Mouse (Mus musculus): ENCODE measurements around the gene Utp11.

Utp11 gene

DNA sequence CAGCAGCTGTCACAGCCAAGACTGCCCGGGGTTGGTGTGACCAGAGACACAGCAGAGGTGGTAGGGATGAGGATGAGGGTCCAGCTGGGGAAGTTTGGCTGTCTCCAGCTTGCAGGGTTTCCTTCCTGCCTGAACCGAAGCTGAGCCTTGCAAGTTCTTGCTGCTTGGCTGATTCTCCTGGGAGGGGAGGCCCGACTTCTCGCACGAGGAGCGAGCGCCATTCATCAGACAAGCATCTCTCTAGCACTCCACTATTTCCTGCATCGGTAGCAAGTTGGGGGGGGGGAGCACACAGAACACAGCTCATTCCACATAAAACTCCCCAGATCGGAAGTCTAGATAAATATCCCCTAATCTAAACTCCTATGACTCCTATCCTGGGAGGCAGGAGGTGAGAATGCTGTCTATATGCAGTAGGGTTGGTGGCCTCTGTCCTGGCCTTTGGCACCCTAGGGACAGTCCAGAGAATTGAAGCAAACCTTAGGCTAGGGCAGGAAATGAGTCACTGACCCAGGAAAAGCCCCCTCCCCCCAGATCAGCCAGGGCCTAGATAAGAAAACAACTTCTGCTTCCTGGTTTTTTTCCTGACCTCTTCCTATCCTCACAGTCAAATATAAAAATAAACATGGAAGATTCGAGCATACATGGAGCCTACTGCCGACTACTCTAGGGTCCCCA, 11.5 kb upstream of the Utp11 start:
- no peak for DNase-seq (ENCODE audit: low spot score in 2 of 2)

DNA sequence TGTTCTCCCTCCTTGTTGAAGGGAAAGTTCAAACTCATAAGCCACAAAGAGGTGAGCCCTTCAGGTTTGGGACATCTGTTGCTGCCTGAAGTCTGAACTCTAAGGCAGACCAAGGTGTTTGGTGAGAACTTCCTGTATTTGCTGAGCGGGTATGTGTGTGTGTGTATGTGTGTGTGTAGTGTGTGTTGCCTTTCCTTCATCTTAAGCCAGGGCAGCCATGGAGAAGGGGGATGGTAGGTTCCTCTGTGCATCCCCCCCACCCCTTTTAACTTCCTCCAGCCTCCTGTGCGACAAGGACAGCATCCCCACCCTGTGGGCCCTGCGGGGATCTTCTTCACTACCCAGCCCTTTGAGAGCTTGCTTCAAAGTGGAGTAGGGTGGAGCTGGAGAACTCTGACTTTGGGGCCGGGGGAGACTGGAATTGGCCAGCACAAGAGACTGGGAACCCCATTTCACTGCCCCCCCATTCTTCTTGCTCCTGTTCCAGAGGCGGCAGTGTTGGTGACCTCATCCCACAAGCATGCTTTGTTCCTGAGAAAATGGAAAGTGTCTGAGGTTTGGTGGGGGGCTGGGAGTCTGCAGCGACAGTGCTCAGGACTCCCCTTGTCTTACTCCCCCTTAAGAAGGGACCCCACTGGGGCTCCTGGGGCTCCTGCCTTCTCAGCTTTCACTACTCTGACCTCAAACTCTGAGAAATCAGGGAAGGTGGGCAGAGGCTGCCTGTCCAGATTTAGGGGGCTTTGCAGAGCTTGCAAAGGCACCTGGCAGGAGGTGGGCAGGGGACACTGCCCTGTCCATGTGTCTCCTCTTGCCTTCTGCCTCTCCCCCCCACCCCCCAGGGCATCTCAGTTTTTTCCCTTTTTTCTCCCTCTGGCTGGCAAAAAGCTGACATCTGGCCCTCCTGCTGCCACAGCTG, 10.7 kb upstream of the Utp11 start:
- DNase-seq (ENCODE audit: low spot score in 2 of 2): no peak

DNA sequence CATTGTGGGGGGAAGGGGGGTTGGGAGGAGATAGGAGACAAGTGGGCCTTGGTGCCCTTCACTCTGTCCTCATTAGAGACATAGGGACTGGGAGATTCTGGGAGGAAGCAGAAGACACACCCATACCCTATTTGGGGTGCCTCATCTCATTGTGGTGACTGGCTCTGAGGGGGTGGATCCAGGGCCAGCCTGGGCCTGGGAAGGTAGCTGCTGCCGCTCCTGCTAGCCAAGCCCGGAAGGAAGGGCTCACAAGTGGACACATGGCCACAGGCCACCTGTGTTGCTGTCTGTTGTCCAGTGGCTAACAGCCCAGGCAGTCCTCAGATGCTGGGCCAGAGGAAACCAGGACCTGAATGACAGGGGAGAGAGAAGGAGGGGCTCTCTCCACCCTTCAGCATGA, 10.0 kb upstream of the Utp11 start:
- DNase-seq (ENCODE audit: low spot score in 2 of 2): no peak

DNA sequence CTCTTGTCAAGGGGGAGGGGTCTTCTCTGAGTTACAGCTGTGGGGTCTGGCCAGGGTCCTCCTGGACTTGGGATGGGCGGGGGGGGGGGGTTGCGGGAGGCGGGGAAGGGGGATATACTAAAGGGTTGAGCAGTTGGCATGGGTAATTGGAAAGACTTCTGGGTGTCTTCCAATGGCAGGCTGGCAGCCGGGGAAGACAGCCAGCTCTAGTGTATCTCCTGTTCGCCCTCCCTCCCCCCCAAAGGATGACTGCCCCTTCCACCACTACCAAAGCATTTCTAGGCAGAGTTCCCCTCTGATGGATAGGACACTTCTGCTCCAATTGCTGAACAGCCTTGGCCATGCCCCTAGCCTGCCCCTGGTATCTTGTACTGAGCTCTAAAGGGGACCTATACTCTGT, 8.5 kb upstream of the Utp11 start:
- no peak for DNase-seq (ENCODE audit: low spot score in 2 of 2)

DNA sequence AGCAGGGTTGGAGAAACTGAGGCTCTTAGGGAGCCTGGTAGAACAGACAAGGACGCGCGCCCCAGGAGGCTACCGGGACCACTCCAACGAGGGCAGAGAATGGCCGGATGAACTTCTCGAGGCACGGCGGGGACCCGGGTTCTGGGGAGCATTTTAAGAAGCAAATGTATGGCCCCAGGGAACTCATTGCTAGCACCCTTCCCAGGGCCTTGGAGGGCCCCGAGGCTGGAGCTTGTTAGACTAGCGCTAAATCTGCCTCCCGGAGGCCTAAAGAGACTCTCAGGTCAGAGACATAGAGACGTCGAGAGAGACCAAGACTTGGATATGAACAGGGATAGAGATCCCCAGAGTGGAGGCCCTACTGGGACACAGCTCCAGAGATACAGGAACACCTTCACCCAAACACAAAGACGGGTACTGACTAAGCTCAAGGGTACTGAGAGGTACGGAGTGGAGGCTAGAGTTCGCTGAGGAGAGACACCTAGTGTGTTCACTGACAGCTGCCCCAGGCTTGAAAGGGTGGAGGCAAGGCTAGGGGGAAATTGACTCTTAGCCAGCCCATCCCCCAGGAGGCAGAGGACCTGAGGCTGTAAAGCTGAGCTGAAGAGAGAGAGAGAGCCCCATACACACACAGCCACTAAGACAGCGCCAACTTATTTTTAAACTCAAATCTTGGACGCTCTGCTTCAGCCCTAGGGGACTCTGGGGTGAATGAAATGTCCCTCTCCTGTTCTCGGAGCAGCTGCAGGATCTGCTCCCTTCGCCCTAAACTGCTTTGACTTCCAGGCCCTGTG, 7.8 kb upstream of the Utp11 start:
- no peak for DNase-seq (ENCODE audit: low spot score in 2 of 2)

DNA sequence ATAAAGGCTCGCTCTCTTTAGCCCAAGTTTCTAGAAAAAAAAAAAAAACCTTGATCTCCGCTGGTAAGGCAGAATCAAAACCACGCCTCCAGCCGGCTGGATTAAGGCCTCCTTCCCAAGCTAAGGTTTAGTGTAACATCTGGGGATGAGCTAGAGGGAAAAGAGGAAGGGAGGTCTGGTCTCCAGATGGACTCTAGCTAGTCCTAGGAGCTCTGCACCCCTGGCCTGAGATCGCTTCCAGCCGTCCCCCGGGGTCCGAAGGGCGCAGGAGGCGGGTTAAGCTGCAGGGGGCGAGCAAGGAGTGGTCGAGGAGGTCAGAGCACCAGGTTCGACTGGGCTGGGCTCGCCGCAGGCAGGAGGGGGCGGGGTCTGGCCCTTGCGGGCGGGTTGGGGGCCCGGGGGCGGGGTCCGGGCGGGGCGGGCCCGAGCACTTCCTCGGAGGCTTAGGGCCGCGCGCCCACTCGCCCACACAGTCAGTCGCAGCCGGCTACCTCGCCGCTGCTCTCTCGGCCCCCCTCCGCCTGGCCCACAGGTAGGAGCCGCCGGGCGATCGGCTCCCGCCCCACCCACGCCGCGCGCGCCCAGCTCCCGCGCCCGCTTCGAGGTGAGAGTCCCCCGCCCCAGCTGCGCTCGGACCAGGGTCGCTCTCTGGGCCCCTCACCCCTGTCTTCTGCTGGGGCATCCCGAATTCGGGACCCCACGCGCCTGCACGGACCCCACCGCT, 7.0 kb upstream of the Utp11 start, which contains the start of gene Fhl3:
Gene Fhl3, plus strand, starts transcription at position 454 of the 724 bp plus-strand sequence.
- no peak for DNase-seq (ENCODE audit: low spot score in 2 of 2)

DNA sequence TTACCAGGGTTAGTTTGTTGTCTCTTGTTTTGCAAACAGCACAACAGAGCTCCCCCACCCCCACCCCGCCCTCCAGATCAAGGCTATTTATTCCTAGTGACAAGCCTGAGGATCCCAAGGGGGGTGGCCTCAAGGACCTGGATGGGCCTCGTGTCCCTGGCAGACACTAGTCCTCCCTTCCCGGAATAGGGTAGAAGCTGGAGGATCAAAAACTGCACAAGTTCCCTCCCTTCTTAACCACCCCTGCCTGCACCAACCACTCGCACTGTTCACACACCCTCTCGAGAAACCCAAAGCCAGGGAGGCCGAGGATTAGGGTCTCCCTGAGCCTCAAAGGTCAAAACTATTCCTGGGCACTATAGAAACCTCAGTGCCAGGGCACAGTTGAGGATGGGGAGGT, 6.4 kb upstream of the Utp11 start:
- DNase-seq (ENCODE audit: low spot score in 2 of 2): no peak

DNA sequence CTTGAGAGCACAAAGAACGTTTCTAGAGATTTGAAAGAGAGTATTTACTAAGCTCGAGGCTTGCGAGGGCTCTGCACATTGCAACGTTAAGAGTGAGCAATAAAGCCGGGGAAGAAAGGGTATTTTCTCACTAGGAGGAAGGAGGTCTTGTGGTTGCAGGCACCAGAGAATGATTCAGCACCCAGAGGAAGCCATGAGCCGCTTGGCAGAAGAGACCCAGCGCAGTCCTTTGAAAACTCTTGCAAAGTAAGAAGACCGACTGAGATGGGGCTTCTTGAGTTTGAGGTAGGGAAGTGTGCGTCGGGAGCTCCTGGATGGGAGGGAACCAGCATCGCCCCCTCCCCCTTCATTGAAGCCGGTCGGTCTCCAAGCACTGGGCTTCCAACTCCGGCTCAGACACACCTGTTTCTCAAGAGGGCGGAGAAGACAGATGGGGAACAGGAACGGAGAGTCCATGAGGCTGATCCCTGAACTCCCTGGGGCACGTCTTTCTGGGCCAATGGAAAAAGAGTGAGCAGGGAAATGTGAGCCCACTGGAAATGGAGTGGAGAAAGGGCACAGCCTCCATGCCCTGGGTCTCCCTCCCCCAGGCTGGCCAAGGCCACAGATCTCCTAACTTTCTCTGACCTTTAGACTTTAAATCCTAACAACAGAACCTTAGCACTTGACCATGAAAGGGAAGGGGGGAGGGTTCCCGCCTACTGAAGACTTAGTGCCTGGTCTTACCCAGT, 2.6 kb upstream of the Utp11 start:
- DNase-seq (ENCODE audit: low spot score in 2 of 2): no peak

DNA sequence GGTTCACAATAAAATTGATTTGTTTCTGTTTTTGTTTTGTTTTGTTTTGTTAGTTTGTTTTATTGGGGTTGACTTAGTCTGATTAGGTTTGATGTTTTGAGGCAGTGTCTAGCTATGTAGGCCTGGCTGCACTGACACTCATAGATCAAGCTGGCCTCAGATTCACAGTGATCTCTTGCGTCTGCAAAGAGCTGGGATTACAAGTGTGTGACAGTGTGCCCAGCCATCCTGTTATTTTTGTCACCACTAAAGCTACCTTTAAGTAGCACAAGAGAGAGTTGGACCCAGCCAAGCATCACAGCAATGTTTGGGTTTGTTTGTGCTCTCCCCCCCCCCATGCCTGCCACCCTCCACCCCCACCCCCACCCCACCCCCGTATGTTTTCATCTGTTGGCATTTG, 1.2 kb upstream of the Utp11 start:
- DNase-seq (ENCODE audit: low spot score in 2 of 2): no peak

DNA sequence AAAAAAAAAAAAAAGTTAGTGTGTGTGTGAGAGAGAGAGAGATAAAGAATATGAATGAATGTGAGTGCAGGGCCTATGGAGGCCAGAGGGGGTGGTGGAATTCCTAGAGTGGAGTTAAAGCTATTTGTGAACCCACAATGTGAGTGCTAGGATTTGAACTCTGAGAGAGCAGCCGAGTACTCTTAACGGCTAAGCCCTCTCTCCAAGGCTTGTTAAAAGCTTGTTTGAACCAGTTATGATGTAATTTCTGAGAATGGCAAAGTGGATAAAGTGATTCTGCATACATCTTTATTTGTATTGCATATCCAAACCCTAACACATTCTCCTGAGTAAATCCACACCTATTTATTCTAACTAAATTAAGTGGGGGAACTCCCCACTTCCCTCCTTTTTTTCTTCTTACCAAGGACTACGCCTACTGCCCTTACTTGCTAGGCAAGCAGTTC, 961 bp downstream of the Utp11 start:
- no peak for DNase-seq (ENCODE audit: low spot score in 2 of 2)

DNA sequence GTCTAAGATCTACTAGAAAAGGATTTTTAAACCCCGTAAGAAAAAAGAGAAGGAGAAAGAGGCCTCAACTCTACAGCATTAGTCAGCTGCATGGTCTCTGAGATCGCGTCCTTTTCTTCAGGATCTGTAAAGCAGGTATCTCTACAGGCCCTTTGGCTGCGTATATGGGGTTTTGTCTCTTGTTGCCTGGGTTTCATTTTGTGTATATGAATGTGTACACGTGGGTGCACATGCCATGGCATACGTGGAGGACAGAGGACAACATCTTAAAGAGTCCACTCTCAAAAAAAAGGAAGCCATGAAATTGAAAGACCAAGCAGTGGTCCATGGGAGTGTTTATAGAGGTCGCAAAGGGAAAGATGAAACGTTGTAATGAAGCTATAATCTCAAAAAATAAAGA, 1.9 kb downstream of the Utp11 start:
- DNase-seq (ENCODE audit: low spot score in 2 of 2): no peak

DNA sequence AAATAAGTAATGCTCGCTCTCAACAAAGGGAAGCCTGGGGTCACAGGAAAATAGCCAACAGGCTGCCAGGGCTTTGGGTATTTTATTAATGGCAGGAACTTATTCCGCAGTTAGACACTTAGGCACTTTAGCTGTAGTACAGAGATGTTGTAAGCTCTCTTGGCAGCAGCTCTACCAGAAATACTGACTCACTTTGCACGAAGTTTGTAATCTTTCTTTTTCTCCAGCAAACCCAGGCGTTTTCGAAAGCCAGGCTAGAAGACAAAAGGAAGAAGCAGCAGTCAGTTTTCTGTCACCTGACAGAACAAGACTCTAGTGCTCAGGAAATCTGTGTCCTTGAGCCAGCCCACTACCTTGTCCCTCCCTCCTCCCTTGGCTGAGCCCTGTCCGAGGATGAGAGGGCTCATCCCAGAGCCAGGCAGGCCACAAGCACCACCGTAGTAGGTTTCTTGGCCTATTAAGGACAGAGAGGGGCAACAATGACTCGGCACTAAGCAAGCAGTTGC, 7.5 kb downstream of the Utp11 start:
- no peak for DNase-seq (ENCODE audit: low spot score in 2 of 2)

DNA sequence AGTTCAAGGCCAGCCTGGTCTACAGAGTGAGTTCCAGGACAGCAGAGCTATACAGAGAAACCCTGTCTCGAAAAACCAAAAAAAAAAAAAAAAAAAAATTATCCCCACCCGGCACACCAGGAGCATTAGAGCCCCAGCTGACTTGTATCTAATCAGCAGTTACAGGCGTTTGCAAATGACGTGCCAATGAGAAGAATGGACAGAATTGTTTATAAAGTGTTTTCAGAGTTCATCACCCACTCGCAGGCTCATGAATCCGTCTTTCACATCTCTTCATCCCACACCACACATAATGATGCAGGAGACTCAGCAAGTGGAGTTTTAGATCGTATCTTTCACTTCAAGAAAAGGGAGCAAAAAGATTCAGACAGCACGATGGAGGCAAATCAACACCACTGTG, 7.9 kb downstream of the Utp11 start:
- no peak for DNase-seq (ENCODE audit: low spot score in 2 of 2)

DNA sequence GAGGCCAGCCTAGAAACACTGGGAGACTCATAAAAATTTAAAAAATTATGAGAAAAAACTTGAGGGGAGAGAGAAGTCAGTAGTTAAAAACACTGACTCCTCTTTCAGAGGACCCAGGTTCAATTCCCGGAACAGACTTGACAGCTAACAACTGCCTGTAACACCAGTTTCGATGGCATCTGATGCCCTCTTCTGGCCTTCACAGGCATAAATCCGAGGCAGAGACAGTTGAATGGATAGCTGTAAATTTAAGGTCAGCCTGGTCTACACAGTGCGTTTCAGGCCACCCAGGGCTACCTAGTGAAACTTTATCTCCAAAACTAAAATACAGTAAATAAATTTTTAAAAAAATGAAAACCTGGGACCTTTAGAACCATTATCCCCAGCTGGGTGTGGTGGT, 8.4 kb downstream of the Utp11 start:
- DNase-seq (ENCODE audit: low spot score in 2 of 2): no peak

DNA sequence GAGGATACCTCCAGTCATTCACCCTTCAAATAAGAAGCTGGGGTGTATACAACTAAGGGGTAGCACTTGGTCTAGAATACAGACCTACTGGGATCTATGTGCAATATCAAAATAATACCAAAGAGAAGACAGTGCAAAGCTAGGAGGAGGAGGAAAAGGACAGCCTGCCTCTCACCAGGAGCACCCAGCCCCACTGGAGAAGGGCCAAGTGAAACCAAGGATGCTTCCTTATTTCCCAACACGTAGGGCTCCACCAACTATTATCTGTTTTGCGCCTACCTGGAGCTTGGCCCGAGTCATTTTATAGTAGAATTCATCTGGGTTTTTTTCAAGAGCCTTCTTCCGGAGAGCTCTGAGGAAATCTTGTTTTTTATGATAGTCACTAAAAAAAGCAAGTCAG, 9.9 kb downstream of the Utp11 start:
- DNase-seq (ENCODE audit: low spot score in 2 of 2): no peak

DNA sequence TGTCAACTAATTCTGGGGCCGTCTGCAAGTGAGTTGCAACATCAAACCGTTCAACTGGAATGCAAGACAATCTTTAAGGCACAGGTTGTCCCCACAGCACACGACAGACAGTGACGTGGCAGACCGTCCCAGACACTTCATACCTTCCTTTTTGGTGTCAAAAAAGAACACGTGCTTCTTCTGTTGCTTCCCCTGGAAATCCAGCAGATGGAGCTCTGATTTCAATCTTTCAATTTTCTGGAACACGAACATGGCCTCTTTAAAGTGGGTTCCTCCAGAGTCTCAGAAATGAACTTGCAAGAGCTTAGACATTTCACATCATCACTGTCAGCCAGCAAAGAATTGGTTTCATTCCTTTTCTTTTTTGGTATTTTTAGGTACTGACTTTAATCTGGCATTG, 11.1 kb downstream of the Utp11 start:
- DNase-seq (ENCODE audit: low spot score in 2 of 2): no peak

DNA sequence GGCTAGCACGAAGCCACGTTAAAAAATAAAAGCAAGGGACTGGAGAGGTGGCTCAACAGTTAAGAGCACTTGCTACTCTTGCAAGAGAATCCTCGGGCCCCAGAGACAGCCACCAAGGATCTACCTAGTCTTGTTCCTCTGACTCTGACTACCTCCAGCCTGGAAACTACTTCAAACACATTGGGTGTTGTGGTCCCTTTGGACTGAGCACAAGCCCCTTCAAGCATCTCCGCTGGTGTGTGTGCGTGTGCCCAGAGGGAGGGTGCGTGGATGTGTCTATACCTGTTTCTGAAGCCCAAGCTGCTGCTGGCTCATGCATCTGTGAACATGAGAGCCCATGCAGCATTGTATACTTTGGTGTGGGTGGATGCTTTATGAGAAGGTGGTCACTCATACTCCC, 17.4 kb downstream of the Utp11 start:
- DNase-seq (ENCODE audit: low spot score in 2 of 2): no peak

DNA sequence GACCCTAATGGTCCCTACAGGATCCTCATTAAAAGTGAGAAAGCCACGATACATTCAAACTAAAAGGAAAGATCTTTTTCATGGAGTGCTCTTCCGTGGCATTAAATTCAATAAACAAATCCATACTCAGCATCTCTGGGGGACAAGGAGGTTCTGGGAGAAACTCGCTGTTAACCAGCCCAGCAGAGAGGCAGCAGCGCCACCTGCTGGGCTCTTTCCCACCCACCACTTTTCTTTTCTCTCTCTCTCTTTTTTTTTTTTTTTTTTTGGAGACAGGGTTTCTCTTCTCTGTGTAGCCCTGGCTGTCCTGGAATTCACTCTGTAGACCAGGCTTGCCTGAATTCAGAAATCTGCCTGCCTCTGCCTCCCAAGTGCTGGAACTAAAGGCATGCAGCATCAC, 18.4 kb downstream of the Utp11 start:
- DNase-seq (ENCODE audit: low spot score in 2 of 2): peak in 1 of 2 experiments; percentile 46

DNA sequence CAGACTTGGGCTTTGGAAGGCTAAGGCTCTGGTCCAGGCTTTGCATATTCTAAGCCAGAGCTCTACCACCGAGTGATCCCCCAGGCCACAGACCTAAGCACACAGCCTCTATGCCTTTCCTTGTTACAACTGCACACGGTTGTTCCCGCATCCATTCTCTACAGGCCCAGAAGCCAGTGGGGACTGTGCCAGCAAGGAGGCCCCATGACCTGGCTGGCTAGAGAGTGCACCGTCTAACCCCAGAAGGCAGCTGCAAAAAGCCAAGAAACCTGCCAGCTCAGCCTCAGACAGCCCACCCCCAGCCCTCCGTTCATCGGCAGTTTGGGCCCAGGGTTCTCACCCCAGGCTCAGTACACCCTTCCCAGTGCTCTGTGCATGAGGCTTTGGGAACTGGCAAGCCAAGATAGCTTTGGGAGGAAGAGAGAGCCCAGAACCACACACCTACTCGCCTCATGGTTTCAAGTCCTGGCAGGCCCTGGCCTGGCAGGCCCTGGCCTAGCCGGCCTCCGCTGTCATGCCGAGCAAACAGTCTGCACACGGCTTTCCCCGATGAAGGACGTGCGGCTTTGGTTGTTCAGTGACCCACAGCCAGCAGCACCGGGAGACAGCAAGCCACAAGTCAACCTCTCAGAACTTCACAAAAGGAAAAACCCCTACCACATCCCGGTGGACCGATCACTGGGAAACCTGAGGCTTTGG, 18.9 kb downstream of the Utp11 start:
- no peak for DNase-seq (ENCODE audit: low spot score in 2 of 2)

Measured in right cerebral cortex, postnatal 36 days (tissue).